Mouse (Mus musculus) fibroblast of lung, adult 2 months (primary cell): ENCODE data around the gene Glmp.
"Not testable (repeated sequence)": the region's sequence is repeated elsewhere in the genome, so short reads cannot be mapped to it uniquely, and the experiment has no call there.

ENCODE experiments used
- DNase-seq: peaks from one replicate; pipeline ENCODE4 v3.0.0-alpha.2; 2011; ENCODE audit warnings: low read depth

The Glmp gene

DNA sequence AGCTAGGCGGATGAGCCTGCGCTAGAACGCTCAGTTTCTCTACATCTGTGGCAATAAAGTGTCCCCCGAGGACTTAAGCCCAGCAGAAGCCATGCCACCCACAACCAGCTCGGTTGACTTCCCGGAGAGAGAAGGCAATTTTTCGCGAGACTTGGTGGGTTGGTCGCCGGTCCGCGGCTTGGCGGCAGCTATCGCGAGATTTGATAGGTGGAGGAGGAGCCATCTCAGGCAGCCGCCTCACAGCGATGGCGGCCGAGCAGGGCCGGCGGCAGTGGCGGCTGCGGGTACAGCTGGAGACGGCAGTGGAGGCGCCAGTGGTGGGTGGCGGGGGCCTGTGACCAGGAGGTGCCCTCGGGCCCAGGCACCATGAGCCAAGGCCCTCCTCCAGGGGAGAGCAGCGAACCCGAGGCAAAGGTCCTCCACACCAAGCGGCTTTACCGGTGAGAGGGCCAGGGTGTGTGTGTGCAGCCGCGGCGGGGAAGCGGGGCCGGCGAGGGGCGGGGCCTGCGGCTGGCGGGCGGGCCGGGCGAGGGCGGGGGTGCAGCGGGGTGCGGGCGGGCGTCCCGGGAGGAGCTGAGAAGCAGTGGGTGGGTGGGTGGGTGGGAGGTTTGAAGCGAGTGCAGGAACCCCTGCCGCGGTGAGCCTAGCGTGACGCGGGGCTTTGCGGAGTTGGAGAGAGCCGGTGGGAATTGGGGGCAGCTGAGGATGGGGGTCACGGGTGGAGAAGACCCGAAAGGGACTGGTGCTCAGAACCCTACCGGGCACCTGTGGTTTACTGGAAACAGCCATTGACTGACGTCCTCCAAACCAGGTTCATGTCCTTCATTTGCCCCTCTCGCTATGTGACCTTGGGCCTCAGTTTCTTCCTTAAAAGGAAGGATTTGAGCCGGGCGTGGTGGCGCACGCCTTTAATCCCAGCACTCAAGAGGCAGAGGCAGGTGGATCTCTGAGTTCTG lies 11.5 kb downstream of the Glmp start, which contains the start of the genes Tmem79 and Smg5:
Tmem79 (minus strand) TSS at position 91 of the 956 bp plus-strand sequence.
Smg5 (plus strand) TSS at position 203 of the 956 bp plus-strand sequence.
- DNase-seq = peak; percentile 93

DNA sequence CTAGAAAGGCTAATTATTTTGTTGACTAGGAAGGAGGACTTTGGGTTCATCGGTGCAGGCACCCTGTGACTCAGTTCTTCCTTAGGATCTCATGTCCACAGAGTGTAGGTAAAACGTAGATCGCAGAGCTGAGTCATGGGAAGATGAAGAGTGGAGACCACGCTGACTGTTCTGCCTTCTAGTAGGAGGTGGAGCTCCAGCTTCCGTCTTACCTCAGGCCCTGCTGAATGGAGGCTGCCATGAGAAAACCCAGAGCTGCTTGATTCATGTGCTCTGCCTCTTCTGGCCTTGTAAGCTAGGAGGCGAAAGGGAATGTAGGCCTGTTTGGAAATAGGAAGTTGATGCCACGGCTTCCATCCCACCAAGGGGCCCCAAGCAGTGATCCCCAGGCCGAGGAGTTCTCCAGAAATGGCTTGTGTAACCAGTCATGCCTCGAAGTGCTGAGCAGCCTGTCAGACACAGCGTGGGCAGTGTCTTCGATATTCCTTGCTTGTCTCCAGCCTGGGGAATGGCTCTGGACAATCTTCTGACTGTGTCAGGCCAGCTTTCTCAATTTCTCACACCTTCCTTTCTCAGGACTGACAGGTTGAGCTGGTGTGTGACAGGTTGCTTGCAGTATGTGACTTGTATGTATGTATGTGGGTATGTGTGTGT lies 12.7 kb downstream of the Glmp start:
- DNase-seq = no peak

DNA sequence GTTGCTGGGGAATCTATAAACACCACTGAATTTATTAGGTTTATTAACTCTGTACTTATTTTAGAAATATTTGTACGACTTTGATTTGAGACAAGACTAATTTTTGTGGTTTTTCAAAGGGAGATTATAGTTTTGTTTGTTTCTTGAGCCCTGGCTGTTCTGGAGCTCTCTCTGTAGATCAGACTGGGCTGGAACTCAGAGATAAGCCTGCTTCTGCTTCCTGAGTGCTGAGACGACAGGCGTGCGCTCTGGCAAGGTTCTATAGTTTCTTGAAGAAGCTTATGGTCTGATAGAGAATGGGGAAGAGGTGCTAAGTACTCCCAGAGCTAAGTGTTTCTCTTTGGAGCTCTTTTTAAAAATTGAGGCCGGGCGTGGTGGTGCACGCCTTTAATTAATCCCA lies 13.5 kb downstream of the Glmp start:
- DNase-seq = no peak

DNA sequence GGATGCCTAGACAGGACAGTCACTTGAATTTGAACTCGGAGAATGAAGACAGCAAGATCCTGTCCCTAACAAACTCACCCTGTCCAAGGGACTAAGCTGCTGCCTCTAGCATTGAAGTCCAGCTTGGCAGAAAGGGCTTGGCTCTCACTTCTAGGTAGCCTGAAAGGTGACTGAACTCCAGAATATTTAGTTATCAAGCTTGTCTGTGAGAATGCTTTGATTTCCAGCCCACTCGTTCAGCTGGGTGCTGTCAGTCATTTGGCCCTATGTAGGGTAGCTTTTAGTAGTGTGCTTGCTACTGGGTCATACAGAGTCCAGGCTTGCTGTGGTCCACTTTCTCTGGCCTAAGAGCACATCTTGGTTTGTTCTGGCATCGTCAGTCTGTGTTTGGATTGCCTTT lies 14.2 kb downstream of the Glmp start:
- DNase-seq = no peak

DNA sequence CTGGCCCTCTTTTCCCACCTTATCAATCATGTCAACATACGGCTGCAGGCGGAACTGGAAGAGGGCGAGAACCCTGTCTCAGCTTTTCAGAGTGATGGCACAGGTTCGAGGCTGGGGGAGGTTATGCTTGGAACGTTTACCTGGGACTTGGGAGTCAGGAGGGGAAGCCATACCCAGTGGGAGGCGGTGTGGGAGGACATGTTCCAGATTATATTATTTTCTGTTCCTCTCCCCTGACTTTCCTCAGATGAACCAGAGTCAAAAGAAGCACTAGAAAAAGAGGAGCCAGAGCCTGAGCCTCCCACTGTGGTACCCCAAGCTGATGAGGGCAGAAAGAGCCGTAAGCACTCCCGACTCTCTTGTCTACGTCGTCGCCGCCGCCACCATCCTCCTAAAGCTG lies 25.9 kb downstream of the Glmp start:
- no peak for DNase-seq

DNA sequence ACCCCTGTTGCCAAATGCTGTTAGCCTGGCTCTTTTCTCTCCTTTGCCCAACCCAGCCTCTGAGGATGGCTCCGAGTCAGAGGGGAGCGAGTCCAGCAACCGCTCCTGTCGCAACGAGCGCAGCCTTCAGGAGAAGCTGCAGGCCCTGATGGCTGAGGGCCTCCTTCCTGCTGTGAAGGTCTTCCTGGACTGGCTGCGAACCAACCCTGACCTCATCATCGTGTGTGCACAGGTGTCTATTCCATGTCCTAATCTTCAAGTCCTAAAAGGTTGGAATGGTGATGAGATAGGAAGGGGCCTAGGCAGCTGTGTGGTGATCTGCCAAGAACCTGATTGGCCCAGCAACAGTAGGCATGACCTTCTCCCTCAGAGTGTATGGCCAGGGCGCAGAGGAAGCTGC lies 28.1 kb downstream of the Glmp start:
- DNase-seq = no peak

DNA sequence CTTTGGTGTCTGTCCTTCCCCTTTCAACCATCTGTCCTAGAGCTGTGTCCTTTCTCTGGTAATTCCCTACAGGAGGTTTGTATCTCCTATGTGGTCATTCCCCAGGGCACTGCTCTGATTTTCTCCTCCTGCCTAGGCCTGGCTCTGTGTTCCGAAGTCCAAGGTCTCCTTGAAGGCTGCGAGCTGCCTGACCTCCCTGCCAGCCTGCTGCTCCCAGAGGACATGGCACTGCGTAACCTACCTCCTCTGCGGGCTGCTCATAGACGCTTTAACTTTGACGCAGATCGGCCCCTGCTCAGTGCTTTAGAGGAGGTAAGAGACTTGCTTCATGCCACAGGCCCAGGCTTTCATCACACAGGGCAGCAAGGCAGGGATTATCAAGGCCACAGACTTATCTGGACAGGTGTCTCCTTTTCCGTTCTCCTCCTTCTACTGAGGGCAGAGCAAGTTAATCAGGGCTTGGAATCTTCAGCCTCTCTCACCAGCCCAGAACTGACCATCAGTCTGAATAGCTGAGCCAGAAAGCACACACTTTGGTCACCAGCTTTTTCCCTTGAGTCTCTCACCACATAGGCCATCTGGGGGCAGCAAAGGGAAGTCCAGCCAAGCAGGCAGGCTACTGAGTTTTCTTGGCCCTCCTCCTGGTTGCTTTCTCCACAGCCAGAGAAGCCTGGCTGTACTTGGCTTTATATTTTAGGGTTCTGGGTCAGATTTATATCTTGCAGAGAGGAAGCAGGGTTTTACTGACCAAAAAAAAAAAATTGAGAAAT lies 29.8 kb downstream of the Glmp start:
- no peak for DNase-seq

DNA sequence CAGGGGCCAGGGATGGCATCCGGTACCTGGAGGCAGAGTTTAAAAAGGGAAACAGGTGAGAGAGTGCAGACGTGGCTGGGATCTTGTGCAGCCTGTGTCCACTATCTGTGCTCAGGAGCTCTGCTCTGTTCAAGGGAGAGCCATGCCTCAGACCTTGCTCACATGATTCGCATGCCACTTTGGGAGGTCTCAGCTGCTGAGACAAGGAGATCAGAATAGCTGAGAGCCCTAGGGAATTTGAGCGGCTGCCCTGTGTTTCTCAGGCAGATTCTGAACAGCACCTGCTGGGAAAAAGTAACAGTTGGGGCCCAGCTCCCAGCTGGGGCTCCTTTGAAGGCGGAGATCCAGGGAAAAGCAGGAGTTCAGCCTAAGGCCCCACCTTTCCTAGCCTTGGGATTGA lies 34.8 kb downstream of the Glmp start:
- DNase-seq = no peak

DNA sequence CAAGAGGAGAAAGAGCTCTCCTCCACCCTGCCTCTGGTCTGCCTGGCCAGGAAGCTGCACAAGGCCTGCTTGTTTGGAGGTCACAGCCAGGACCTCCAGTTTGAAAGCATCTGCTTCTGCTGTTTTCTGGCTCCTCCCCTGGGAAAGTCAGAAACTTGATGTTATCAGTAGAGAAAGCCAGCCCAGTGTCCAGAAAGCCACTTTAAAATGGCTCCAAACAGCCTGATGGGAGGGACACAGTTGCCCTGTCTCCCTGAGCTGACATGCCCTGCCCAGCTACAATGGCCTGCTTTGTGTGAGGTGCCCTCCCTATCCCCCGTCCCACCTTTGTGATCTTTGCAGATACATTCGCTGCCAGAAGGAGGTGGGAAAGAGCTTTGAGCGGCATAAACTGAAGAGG lies 35.2 kb downstream of the Glmp start:
- DNase-seq = no peak

DNA sequence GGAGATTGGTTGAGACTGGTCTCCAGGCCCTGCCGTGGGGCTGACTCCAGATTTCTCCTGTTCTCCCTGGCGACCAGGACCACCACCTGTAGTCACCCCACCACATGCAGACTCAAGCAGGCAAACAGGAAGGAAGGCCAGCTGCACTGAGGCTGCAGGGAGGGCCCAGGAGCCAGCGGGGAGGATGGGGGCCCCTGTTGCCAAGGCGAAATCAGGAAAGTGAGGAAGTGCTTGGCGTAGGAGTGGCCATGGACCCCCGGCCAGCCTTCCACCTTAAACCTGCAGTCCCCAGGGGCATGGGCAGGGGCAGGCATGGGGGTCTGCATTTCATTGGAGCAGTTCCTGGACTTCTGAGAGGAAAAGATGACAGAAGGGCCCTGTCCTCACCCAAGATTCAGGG lies 36.3 kb downstream of the Glmp start:
- DNase-seq = no peak

DNA sequence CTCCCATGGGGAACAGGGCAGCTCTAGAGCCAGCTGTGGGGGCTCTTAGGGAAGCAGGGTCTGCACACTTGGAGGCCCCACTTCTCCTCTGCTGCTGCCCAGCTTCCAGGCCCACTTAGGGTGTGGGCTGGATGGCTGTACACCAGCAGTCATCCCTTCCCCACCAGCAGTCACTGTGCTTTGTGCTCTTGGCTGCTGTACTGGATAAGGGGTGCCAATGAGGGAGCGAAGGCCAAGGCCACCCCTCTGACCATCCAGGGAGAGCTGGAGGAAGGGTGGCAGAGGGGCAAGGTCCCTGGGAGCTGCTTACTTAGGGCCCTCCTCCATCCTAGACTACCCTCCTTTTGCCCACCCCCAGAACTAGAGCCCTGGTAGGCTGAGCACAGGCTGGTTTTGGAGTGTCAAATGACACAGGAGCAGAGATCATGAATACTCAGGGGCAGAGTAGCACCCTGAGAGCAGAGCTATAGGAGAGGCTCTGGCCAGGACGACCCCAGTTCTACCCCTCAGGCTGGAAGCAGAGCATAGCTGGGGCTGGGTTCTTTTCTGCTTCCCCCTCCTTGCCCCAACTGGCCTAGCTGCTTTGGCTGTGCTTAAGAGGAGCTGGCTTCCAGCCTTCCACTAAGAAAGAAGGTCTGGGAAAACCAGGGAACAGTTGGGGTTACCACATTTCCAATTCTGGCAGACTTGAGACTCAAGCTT lies 36.9 kb downstream of the Glmp start:
- DNase-seq = no peak

DNA sequence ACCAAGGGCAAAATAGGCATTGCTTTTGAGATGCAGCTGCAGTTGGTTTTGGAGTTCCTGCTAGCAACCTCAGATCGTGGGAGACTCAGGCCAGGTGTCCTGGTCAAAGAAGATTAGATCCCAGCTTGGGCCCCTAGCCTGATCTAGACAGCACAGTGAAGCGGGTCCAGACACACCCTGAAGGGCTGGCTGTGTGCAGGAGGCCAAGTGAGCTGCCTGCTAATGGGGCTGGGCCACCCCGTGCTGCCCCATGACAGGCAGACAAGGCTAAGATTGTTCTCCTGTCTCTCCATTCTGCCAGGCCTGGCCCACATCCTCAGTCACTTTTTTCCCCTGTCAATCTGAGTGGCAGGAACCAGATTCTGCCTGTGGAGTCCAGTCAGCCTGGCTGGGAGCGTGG lies 38.9 kb downstream of the Glmp start:
- peak; percentile 77 for DNase-seq

DNA sequence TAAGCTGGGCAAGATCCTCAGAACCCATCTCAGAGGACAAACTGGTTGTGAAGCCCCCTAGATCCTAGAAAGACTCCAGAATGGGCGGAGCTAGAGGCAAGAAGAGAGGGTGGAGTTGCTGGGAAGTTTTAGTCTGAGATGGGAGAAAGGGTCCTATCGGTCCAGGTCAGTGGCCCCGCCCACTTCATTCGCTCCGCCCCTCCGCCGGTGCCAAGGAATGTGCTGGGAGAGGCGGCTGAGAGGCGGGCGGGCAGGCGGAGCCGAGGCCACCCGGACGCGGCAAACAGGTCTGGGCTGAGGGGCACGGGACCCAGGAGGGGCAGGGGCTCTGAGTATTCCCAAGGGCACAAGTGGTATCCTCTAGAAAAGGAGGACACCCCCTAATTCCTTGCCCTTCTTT lies 39.5 kb downstream of the Glmp start, which contains the start of gene Paqr6:
Paqr6 (plus strand) TSS at position 248 of the 400 bp plus-strand sequence.
- no peak for DNase-seq

DNA sequence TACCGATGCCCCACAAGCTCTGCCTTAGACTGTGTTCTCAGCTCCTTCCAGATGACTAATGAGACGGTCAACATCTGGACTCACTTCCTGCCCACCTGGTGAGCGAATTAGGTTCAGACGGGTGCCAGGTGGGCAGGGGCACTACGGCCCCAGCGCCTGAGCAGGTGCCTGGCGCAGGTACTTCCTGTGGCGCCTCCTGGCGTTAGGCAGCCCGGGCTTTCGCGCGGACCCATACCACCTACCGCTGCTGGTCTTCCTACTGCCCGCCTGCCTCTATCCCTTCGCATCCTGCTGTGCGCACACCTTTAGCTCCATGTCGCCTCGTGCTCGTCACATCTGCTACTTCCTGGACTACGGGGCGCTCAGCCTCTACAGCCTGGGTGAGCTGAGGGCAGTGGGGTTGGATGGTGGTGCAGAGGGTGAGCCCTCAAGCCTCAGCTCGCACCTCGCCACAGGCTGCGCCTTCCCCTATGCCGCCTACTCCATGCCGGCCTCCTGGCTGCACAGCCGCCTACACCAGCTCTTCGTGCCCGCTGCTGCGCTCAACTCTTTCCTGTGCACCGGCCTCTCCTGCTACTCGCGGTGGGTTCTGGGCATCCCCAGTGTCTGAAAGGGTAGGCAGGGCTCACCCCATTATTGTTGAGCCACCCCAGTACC lies 41.0 kb downstream of the Glmp start:
- no peak for DNase-seq

DNA sequence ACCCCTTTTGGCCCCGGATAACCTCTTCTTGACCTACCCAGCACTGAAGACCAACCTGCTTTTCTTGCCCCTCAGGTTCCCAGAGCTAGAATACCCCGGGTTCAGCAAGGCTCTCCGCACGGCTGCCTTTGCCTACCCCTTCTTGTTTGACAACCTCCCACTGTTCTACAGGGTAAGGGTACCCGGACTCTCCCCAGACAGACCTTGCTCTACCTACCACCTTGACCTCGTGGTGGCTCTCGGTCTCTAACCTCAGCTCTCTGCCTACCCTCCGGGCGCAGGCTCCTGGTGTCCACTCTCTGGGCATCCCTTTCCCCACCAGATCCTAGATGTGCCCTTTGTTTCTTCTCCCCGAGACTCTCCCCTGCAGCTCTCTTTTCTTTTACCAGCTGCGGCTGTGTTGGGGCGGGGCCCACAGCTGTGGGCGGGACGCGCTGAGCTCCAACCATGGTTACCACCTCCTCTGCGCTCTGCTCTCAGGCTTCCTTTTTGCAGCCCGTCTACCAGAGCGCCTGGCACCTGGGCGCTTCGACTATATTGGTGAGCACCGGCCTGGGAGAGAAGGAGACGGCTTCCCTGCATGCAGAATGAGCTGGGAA lies 42.1 kb downstream of the Glmp start:
- DNase-seq = not testable (repeated sequence)

DNA sequence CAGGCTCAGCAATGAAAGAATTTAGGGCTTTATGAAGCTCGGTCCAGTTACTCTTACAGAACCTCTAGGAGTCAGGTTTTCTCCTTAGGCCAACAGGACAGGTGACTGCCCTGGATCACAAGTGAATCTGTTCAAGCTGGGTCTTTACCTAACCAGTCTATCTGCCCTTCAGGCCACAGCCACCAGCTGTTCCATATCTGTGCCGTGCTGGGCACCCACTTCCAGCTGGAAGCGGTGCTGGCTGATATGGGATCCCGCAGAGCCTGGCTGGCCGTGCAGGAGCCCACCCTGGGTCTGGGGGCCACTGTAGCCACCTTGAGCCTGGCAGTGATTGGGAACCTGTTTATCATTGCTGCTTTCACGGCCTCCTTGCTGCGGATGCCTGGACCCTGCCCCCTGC lies 42.7 kb downstream of the Glmp start:
- DNase-seq = not testable (repeated sequence)

DNA sequence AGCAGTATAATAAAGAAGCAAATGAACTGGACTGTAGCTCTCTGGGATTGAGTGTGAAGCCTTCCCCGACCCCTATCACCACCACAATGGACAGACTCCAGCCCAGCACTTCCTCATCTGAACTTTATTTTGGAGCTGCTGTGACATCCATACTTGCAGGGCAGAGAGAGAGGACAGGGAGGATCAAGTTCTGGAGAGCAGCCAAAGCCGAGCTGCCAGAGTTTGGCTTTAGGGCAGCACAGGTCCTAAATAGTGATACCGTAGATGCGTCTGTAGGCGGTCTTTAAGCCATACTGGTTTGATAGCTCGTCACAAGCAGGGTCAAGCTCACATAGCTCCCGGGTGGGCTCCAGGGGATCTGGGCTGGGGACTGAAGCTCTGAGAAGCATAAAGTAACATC lies 43.7 kb downstream of the Glmp start:
- DNase-seq = not testable (repeated sequence)

DNA sequence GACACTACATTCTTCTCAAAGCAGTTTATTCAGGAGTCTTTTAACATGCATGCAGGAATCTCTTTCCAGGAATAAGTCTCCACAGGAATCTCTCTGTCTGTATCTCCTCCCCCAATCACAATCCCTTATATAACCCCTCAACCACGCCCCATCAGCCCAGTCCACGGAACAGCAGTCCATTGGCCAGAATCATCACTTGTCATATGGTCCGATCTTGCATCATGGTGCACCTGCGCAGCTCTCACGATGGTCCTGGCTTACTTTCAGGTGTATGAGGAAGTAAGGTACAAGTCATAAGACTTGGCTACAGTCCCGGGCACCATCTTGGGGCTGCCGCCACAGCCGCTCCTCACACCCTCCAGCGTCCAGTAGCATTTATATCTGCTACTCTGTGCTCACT lies 47.8 kb downstream of the Glmp start, which contains the start of gene Bglap3:
Bglap3 (minus strand) TSS at position 101 of the 400 bp plus-strand sequence.
- not testable (repeated sequence) for DNase-seq

DNA sequence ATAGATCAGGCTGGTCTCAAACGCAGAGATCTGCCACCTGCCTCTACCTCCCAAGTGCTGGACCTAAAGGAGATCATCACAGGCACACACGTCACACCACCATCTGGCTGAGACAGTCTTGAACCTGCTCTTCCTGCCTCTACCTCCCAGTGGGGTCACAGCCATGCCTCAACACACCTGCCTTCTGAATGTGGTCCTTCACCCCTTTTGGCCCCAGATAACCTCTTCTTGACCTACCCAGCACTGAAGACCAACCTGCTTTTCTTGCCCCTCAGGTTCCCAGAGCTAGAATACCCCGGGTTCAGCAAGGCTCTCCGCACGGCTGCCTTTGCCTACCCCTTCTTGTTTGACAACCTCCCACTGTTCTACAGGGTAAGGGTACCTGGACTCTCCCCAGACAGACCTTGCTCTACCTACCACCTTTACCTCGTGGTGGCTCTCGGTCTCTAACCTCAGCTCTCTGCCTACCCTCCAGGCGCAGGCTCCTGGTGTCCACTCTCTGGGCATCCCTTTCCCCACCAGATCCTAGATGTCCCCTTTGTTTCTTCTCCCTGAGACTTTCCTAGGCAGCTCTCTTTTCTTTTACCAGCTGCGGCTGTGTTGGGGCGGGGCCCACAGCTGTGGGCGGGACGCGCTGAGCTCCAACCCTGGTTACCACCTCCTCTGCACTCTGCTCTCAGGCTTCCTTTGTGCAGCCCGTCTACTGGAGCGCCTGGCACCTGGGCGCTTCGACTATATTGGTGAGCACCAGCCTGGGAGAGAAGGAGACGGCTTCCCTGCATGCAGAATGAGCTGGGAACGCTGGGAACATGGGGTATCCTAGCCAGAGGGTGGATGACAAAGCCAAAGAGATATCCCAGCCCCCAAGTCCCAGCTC lies 51.2 kb downstream of the Glmp start:
- DNase-seq = not testable (repeated sequence)

DNA sequence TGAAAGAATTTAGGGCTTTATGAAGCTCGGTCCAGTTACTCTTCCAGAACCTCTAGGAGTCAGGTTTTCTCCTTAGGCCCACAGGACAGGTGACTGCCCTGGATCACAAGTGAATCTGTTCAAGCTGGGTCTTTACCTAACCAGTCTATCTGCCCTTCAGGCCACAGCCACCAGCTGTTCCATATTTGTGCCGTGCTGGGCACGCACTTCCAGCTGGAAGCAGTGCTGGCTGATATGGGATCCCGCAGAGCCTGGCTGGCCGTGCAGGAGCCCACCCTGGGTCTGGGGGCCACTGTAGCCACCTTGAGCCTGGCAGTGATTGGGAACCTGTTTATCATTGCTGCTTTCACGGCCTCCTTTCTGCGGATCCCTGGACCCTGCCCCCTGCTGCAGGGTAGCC lies 51.8 kb downstream of the Glmp start:
- DNase-seq = not testable (repeated sequence)
